Mouse (Mus musculus): ENCODE data around the gene 2610042L04Rik. TPM values are rescaled to one million over a fixed set of nuclear protein-coding genes. Genes with fewer than 3 reads are reported as not detected.

The 2610042L04Rik gene
- polyA plus RNA-seq (2017; shearing (Covaris generic)), result 1.3 TPM

DNA sequence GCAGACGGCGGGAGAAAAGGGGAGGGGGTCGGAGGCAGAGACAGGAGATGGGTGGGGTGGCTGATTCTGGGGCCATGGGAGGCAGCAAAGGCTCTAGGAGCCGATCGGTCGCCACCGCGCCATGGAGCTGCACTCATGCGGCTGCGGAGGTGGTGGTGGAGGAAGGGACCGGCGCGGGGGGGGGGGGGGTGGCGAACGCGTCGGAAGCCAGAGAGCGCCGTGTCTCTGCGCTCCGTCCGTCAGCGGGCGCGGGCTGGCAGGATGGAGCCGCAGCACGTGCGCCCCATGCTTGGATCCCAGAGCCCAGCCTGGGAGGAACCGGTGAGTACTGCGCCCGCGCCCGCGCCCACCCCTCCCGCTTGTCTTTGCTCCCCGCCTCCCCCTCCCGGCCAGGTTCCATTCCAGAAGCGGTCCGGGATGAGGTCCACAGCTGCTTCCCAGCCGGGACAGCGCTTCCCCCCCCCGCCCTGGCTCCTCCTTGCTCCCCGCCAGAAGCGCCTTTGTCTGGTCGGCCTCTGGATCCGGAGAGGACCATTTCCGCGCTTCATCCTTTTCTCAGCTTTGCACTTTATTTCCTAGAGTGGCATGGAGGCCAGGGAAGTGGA lies at the start of gene 2610042L04Rik:
2610042L04Rik (plus strand) TSS at position 288 of the 605 bp plus-strand sequence.

DNA sequence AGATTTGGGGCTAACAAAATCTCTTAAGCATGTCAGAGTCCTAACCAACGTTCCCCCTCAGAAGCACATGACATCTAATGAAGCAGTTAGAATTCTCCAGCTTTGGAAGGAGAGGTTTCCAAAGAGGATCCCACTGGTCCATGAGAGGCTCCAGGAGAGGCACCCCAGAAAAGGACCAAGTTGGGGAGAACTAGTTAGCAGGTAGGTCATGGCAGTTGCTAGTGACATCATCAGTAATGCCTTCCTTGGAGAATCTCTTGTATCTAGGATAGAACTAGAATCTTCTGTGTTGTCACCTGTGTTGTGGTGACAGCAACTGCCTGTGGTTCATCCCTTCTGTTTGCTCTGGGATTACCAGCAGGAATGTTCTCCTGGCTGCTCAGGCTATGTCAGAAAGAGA lies 17.6 kb upstream of the 2610042L04Rik start, which contains the start of gene Gm3149:
Gm3149 (plus strand) TSS at position 301 of the 400 bp plus-strand sequence.

DNA sequence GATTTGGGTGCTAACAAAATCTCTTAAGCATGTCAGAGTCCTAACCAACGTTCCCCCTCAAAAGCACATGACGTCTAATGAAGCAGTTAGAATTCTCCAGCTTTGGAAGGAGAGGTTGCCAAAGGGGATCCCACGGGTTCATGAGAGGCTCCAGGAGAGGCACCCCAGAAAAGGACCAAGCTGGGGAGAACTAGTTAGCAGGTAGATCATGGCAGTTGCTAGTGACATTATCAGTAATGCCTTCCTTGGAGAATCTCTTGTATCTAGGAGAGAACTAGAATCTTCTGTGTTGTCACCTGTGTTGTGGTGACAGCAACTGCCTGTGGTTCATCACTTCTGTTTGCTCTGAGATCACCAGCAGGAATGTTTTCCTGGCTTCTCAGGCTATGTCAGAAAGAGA lies 62.7 kb downstream of the 2610042L04Rik start, which contains the start of gene Gm3159:
Gm3159 (plus strand) TSS at position 301 of the 400 bp plus-strand sequence.

Other genes starting within 250 kb of the 2610042L04Rik start
- 1.3 TPM for gene Gm8108, start 224.2 kb upstream of the 2610042L04Rik start, polyA plus RNA-seq (2017; shearing (Covaris generic))
- gene Gm3127, start 169.7 kb upstream of the 2610042L04Rik start, polyA plus RNA-seq (2017; shearing (Covaris generic)), result not detected
- gene Gm2974, start 152.2 kb upstream of the 2610042L04Rik start, polyA plus RNA-seq (2017; shearing (Covaris generic)), result 0.72 TPM
- gene Gm3138, start 85.1 kb upstream of the 2610042L04Rik start, polyA plus RNA-seq (2017; shearing (Covaris generic)), result not detected
- not detected for gene Gm3149, start 17.5 kb upstream of the 2610042L04Rik start, polyA plus RNA-seq (2017; shearing (Covaris generic))
- not detected for gene Gm3159, start 62.8 kb downstream of the 2610042L04Rik start, polyA plus RNA-seq (2017; shearing (Covaris generic))
- gene Gm3164, start 80.7 kb downstream of the 2610042L04Rik start, polyA plus RNA-seq (2017; shearing (Covaris generic)), result 0.50 TPM
- 0.98 TPM for gene Gm3173, start 96.2 kb downstream of the 2610042L04Rik start, polyA plus RNA-seq (2017; shearing (Covaris generic))
- gene Gm3182, start 147.0 kb downstream of the 2610042L04Rik start, polyA plus RNA-seq (2017; shearing (Covaris generic)), result not detected
- gene Gm3047, start 220.6 kb downstream of the 2610042L04Rik start, polyA plus RNA-seq (2017; shearing (Covaris generic)), result not detected

Data from CD4-positive, CD25-positive, alpha-beta regulatory T cell (primary cell).